Mouse (Mus musculus): ENCODE data around the gene Tnpo3.

The Tnpo3 gene

DNA sequence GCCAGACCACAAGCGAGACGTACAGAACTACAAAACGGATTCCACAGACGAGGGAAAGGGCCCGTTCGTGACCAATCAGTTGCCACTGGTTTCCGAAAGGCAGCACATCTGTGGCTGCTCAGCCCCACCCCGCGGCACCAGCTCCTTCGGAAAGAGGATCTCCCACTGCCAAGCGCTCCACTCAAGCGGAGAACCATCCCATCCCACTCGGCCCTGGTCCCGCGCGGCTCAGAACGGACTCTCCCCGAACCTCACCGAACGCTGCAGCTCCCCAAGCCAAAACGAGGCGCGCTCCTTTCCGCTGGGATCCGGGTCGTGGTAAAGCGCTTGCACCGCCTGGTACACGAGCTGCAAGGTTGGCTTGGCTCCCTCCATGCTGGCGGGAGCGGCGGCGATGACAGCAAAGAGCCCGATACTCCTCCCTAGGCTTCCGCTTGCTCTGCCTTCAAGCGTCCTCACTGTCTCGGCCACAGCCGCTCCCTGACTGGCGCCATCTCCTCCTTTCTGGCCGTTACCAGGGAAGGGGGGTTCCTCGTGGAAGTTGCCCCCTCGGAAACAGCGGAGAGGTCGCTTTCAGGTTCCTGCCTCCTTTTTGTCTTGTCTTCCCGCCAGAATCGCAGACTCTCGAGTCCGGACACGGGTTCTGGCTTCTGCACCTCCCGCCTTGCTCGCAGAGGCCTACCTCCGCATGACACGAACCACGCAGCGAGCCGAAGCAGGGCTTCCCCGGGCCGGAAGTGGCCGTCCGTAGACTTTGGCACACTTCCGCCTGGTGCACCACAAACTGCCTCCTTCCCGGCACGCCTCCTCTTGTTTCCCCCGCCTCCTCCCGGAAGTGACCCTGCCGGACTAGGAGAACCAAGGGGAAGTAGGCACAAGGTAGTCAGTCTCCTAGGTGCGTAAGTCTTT, at the start of gene Tnpo3:
Gene Tnpo3, minus strand, starts transcription at position 777 of the 909 bp plus-strand sequence.
- DNase-seq (ENCODE audit: low spot score) = peak; percentile 88

GRCm38 (mm10) chr6:29658626-29659475, 49.2 kb upstream of the Tnpo3 start:
- DNase-seq (ENCODE audit: low spot score) = no peak

GRCm38 (mm10) chr6:29653271-29653670, 43.6 kb upstream of the Tnpo3 start:
- no peak for DNase-seq (ENCODE audit: low spot score)

DNA sequence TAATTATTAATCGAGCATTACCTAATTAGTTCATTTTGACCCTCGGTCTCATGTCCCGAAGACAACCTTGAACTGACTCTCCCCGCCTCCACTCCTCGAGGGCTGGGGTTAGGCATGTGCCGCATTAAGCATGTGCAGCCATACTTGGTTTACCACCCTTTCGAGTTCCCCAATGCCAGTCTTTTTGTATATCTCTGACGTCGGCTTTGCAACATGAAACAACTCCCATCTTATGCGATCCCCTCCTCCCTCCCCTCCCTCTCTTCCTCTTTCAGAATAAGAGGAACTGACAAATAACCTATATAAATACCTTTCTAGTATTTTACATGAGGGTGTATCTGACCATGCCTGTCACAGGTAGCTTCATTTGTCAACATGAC, 40.5 kb upstream of the Tnpo3 start:
- no peak for DNase-seq (ENCODE audit: low spot score)

DNA sequence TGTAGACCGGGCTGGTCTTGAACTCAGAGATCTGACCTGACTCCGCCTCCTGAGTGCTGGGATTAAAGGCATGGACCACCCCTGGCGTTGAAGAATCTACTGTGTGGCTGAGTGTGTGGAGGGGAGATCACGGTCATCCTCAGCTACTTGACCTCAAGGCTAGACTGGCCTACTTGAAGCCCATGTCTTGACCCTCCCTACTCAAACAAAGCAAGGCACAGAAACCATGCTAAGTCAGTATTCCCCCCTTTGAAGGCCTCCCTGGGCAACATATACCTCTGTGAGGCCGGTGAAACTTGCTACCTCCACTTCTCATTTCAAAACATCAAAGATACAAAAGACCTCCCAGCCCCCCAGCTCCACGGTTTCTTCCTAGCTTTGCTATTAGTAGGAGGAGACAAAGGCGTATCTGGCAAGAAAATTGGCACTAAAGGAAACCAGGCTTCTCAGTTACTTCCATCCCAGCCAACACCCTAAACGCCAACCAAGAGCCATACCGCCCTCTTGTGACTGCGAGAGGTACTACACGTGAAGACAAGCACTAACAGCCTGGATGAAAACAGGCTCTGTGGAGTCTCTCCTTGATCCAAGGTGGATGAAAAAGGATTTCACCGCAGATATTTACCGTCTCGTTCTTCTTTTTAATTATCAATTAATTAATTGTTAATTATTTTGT, 39.9 kb upstream of the Tnpo3 start:
- DNase-seq (ENCODE audit: low spot score) = peak; percentile 94

DNA sequence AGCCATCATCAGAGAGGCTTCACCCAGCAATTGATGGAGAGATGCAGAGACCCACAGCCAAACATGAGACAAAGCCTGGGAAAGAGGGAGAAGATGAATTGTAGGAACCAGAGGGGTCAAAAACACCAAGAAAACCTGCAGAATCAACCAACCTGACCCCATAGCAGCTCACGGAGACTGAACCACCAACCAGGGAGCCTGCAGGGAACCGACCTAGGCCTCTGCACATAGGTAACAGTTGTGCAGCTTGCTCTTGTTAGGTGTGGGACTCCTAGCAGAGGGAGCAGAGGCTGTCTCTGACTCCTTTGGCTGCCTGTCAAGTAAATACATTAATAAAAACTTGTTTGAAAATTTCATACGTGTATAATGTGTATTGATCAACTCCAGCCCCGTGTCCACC, 32.1 kb upstream of the Tnpo3 start:
- no peak for DNase-seq (ENCODE audit: low spot score)

DNA sequence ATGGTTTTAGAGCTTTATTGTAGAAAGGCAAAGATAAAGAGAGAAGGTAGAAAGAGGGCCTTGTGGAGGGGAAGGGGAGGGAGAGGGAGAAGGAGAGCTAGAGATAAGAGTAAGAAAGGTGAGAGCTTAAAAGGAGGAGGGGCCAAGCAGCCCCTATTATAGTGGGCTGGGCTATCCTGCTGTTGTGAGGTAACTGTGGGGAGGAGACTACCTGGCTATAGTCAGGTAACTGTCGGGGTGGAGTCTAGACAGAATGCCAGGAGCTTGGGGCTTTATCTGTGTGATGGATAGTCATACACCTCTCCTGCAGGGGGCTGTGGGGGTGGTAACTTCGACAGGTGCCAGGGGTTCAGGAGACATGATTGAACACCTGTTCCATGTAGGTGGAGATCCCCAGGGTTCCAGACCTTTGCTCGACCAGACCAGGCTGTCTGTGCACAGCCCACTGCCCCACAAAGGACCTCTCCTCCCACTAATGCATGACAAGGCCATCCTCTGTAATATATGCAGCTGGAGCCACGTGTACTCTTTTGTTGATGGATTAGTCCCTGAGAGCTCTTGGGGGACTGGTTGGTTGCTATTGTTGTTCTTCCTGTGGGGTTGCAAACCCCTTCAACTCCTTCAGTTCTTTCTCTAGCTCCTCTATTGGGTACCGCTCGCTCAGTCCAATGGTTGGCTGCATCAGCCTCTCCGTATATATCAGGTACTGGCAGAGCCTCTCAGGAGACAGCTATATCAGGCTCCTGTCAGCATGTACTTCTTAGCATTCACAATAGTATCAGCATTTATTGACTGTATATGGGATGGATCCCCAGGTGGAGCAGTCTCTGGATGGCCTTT, 30.1 kb upstream of the Tnpo3 start:
- DNase-seq (ENCODE audit: low spot score) = no peak

DNA sequence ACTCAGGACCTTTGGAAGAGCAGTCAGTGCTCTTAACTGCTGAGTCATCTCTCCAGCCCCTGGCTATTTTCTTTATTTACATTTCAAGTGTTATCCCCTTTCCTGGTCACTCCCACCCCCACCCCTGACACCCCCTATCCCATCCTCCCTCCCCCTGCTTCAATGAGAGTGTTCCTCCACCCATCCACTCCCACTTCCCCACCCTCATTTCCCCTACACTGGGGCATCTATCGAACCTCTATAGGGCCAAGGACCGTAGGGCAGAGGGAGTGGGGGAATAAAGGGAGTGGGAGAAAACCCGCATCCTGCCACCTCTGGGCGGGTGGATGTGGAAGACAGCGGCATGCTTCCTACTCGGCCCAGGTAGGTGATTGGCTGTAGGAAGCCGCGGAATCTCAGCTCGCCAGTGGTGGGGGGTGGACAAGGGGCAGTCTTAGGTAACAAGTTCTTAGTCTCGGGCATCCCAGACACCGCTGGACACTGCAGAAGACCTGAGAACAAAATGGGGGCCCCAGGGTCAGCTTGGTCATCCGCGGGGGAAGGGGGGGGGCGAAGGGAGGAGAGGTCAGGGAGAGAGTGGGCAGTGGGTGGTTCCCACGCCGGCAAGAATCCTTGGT, 29.3 kb upstream of the Tnpo3 start:
- no peak for DNase-seq (ENCODE audit: low spot score)

GRCm38 (mm10) chr6:29637397-29638373, 28.0 kb upstream of the Tnpo3 start:
- DNase-seq (ENCODE audit: low spot score) = no peak

- DNase-seq (ENCODE audit: low spot score) = no peak
These were observed 26.8 kb upstream of the Tnpo3 start for GRCm38 (mm10) chr6:29636322-29637092.

- DNase-seq (ENCODE audit: low spot score) = no peak
These were observed 24.9 kb upstream of the Tnpo3 start for GRCm38 (mm10) chr6:29634537-29634936.

- DNase-seq (ENCODE audit: low spot score) = no peak
These were observed 23.0 kb upstream of the Tnpo3 start for GRCm38 (mm10) chr6:29632552-29633292.

GRCm38 (mm10) chr6:29631751-29632551, 22.3 kb upstream of the Tnpo3 start:
- DNase-seq (ENCODE audit: low spot score) = no peak

- DNase-seq (ENCODE audit: low spot score) = no peak
These were observed 20.5 kb upstream of the Tnpo3 start for GRCm38 (mm10) chr6:29630216-29630615.

- no peak for DNase-seq (ENCODE audit: low spot score)
These were observed 18.1 kb upstream of the Tnpo3 start for GRCm38 (mm10) chr6:29627756-29628155.

GRCm38 (mm10) chr6:29623857-29624256, 14.2 kb upstream of the Tnpo3 start:
- DNase-seq (ENCODE audit: low spot score) = no peak

DNA sequence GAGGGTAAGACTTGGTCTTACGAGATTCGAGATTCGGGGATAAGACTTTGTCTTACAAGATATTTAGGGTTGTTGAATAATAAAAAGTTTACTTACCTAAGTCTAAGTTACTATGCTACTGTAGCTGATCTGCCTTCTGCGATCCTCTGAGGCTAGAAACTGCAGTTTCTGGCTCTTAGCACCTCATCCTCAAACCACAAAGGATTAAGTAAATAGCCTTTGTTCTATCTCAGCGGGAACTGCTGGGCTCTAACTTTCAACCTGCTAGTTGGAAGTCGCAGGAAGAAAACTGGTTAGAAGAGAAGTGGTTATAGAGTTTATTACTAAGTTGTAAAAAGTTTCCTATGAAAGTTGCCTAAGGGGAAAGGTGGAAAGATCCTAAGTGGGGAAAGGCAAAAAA, 12.6 kb upstream of the Tnpo3 start:
- no peak for DNase-seq (ENCODE audit: low spot score)
